Mouse (Mus musculus) E14TG2a.4 (cell line): ENCODE results near the gene Rxrb.
"Not testable (repeated sequence)": the region's sequence is repeated elsewhere in the genome, so short reads cannot be mapped to it uniquely, and the experiment has no call there.

Experiments used
- CTCF ChIP-seq: conservative IDR thresholded peaks from 2 replicates; pipeline ENCODE4 v1.5.1; 2014; ENCODE audit warnings: low read length
- NANOG ChIP-seq: IDR thresholded peaks from 2 replicates; pipeline ENCODE4 v1.6.1; 2014; ENCODE audit warnings: borderline replicate concordance, low read length, mixed read lengths

DNA sequence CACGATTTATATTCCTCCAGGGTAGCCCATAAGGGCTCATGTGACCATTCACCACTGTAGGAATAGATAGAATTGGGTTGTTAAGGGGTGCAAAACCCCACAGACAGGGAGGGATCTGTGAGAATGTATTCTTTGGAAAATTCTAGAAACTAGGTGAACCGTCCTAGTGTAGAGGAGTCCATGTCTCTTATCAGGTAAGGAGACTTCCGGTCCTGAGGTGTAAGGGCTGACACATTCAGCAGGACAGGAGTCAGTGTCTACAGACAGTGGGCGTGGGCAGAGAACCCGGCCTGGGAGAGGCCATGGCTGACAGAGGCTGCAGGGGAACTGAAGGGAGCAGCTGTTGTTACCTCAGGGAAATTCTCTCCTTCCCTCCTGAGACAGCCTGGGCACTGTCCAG lies 32.9 kb upstream of the Rxrb start:
- TF ChIP-seq CTCF, NANOG: not testable (repeated sequence)
